Mouse (Mus musculus) embryonic facial prominence, embryonic 12.5 days (tissue): ENCODE results near the gene Hivep3. TPM values are rescaled to one million over a fixed set of nuclear protein-coding genes. Genes with fewer than 3 reads are reported as not detected.
A peak's percentile ranks its signal among the peaks of the same experiment; 100 is the strongest.

ENCODE experiments used
- ATAC-seq: fragments of 200-750 bp; cut with Nextera tagmentation; 2 replicates; pipeline ENCODE4 v1.8.0; 2017; ENCODE audit not compliant: insufficient number of reproducible peaks, insufficient read depth, low FRiP score, low TSS enrichment
- H3K27ac ChIP-seq: fragments of 300-500 bp; sonication (generic); 2 replicates; pipeline ENCODE4 v1.5.1; 2016; ENCODE audit warnings: mild to moderate bottlenecking
- H3K27me3 ChIP-seq: fragments of 300-500 bp; sonication (generic); 2 replicates; pipeline ENCODE4 v1.6.1; 2016; ENCODE audit warnings: mild to moderate bottlenecking, moderate library complexity
- H3K36me3 ChIP-seq: fragments of 300-500 bp; sonication (generic); 2 replicates; pipeline ENCODE4 v1.6.1; 2016; ENCODE audit warnings: mild to moderate bottlenecking
- H3K4me1 ChIP-seq: fragments of 300-500 bp; sonication (generic); 2 replicates; pipeline ENCODE4 v1.6.1; 2016
- H3K4me2 ChIP-seq: fragments of 300-500 bp; sonication (generic); replicated peaks from 2 replicates; pipeline ENCODE4 v1.6.1; 2016; ENCODE audit warnings: mild to moderate bottlenecking, moderate library complexity
- H3K4me3 ChIP-seq: fragments of 300-500 bp; sonication (generic); 2 replicates; pipeline ENCODE4 v1.5.1; 2016; ENCODE audit warnings: mild to moderate bottlenecking
- H3K9ac ChIP-seq: fragments of 300-500 bp; sonication (generic); 2 replicates; pipeline ENCODE4 v1.6.1; 2016; ENCODE audit warnings: mild to moderate bottlenecking, moderate library complexity
- H3K9me3 ChIP-seq: fragments of 300-500 bp; sonication (generic); 2 replicates; pipeline ENCODE4 v1.6.1; 2016; ENCODE audit warnings: mild to moderate bottlenecking, moderate library complexity
- WGBS: fragments of 180-500 bp; shearing (Covaris S2); methylation state at CpG from one replicate; pipeline ENCODE4 v1.1.7; 2016; 5-methylcytosine and 5-hydroxymethylcytosine counted together
- polyA plus RNA-seq: library from polyadenylated mRNA; unstranded; fragments of >200 nt; fragmentation: Nextera tagmentation; extraction: Ambion mirVana; gene quantifications from 2 replicates; pipeline ENCODE4 v1.2.1, GENCODE M21; 2016

The Hivep3 gene
- polyA plus RNA-seq, 1 experiment from 2014 or later: 3.2 TPM

GRCm38 (mm10) chr4:120115516-120115915 lies 381.9 kb downstream of the Hivep3 start:
- 83% methylated on average over 3 of the region's 3 CpGs for WGBS
- Histone ChIP-seq H3K4me3 (no peak overlapping the region), H3K9ac (no peak overlapping the region), H3K27ac (no peak overlapping the region), H3K27me3 (no peaks in the 10 kb centered on the region), H3K4me2 (no peak overlapping the region), H3K36me3 (no peaks in the 10 kb centered on the region), H3K4me1 (no peaks in the 10 kb centered on the region), H3K9me3 (no peaks in the 10 kb centered on the region)
- ATAC-seq: no peak

GRCm38 (mm10) chr4:120116312-120116711 lies 382.7 kb downstream of the Hivep3 start:
- Histone ChIP-seq H3K4me2 (no peak overlapping the region), H3K36me3 (no peaks in the 10 kb centered on the region), H3K9ac (no peak overlapping the region), H3K27ac (no peak overlapping the region), H3K27me3 (no peaks in the 10 kb centered on the region), H3K4me3 (no peak overlapping the region), H3K4me1 (no peaks in the 10 kb centered on the region), H3K9me3 (no peaks in the 10 kb centered on the region)
- 79% methylated on average over 1 of the region's 1 CpGs for WGBS
- no peak for ATAC-seq

GRCm38 (mm10) chr4:120120276-120120675 lies 386.7 kb downstream of the Hivep3 start:
- Histone ChIP-seq H3K4me1 (no peaks in the 10 kb centered on the region), H3K27me3 (no peaks in the 10 kb centered on the region), H3K36me3 (no peaks in the 10 kb centered on the region), H3K9ac (no peak overlapping the region), H3K9me3 (no peaks in the 10 kb centered on the region), H3K4me2 (no peak overlapping the region), H3K27ac (no peak overlapping the region), H3K4me3 (no peak overlapping the region)
- WGBS: 35% methylated on average over 8 of the region's 8 CpGs
- no peak for ATAC-seq

GRCm38 (mm10) chr4:120124656-120125055 lies 391.1 kb downstream of the Hivep3 start:
- Histone ChIP-seq H3K27ac (no peak overlapping the region), H3K9ac (no peak overlapping the region), H3K4me2 (no peak overlapping the region), H3K9me3 (no peaks in the 10 kb centered on the region), H3K4me3 (no peak overlapping the region), H3K4me1 (no peaks in the 10 kb centered on the region), H3K27me3 (no peaks in the 10 kb centered on the region), H3K36me3 (no peaks in the 10 kb centered on the region)
- ATAC-seq: no peak
- WGBS: 74% methylated on average over 6 of the region's 6 CpGs

GRCm38 (mm10) chr4:120126047-120126446 lies 392.5 kb downstream of the Hivep3 start:
- no peak overlapping the region for H3K4me3 ChIP-seq
- ATAC-seq: no peak
- no peak overlapping the region for H3K4me2 ChIP-seq
- WGBS: 82% methylated on average over 6 of the region's 6 CpGs
- H3K36me3 ChIP-seq: no peaks in the 10 kb centered on the region
- H3K9me3 ChIP-seq: no peaks in the 10 kb centered on the region
- no peak overlapping the region for H3K27ac ChIP-seq
- no peak overlapping the region for H3K9ac ChIP-seq
- no peaks in the 10 kb centered on the region for H3K4me1 ChIP-seq
- H3K27me3 ChIP-seq: no peaks in the 10 kb centered on the region

- WGBS: 83% methylated on average over 3 of the region's 3 CpGs
- H3K4me2 ChIP-seq: no peak overlapping the region
- no peak for ATAC-seq
- no peak overlapping the region for H3K4me3 ChIP-seq
- H3K4me1 ChIP-seq: no peaks in the 10 kb centered on the region
- H3K9me3 ChIP-seq: no peaks in the 10 kb centered on the region
- no peaks in the 10 kb centered on the region for H3K27me3 ChIP-seq
- H3K27ac ChIP-seq: no peak overlapping the region
- no peak overlapping the region for H3K9ac ChIP-seq
- no peaks in the 10 kb centered on the region for H3K36me3 ChIP-seq
Measured at GRCm38 (mm10) chr4:120127333-120127732, 393.7 kb downstream of the Hivep3 start.

- Histone ChIP-seq H3K27ac (no peak overlapping the region), H3K9me3 (no peaks in the 10 kb centered on the region), H3K36me3 (no peaks in the 10 kb centered on the region), H3K4me2 (no peak overlapping the region), H3K27me3 (no peaks in the 10 kb centered on the region), H3K4me3 (no peak overlapping the region), H3K4me1 (no peaks in the 10 kb centered on the region), H3K9ac (no peak overlapping the region)
- no peak for ATAC-seq
- WGBS: 76% methylated on average over 4 of the region's 4 CpGs
Measured at GRCm38 (mm10) chr4:120128033-120128432, 394.4 kb downstream of the Hivep3 start.

- Histone ChIP-seq H3K4me2 (no peak overlapping the region), H3K9me3 (no peaks in the 10 kb centered on the region), H3K4me3 (no peak overlapping the region), H3K27ac (no peak overlapping the region), H3K36me3 (no peaks in the 10 kb centered on the region), H3K27me3 (no peaks in the 10 kb centered on the region), H3K4me1 (no peaks in the 10 kb centered on the region), H3K9ac (no peak overlapping the region)
- 40% methylated on average over 4 of the region's 4 CpGs for WGBS
- peak; percentile 68; the same call in 1 of the 2 replicates for ATAC-seq
Measured at GRCm38 (mm10) chr4:120129233-120129885, 395.8 kb downstream of the Hivep3 start.

- WGBS: 24% methylated on average over 4 of the region's 4 CpGs
Measured at GRCm38 (mm10) chr4:120130926-120131325, 397.3 kb downstream of the Hivep3 start.

GRCm38 (mm10) chr4:120131441-120132220 lies 398.0 kb downstream of the Hivep3 start:
- Histone ChIP-seq H3K4me3 (no peak overlapping the region), H3K4me1 (no peaks in the 10 kb centered on the region), H3K27me3 (no peaks in the 10 kb centered on the region), H3K4me2 (no peak overlapping the region), H3K27ac (no peak overlapping the region), H3K9ac (no peak overlapping the region), H3K36me3 (no peaks in the 10 kb centered on the region), H3K9me3 (no peaks in the 10 kb centered on the region)
- no peak for ATAC-seq
- 77% methylated on average over 24 of the region's 24 CpGs for WGBS

More at GRCm38 (mm10) chr4:120130926-120131325, 397.3 kb downstream of the Hivep3 start:
- Histone ChIP-seq H3K36me3 (no peaks in the 10 kb centered on the region), H3K9ac (no peak overlapping the region), H3K27ac (no peak overlapping the region), H3K9me3 (no peaks in the 10 kb centered on the region), H3K27me3 (no peaks in the 10 kb centered on the region), H3K4me2 (no peak overlapping the region), H3K4me3 (no peak overlapping the region), H3K4me1 (no peaks in the 10 kb centered on the region)
- no peak for ATAC-seq

GRCm38 (mm10) chr4:120134223-120134622 lies 400.6 kb downstream of the Hivep3 start:
- 74% methylated on average over 6 of the region's 6 CpGs for WGBS
- no peaks in the 10 kb centered on the region for H3K4me1 ChIP-seq
- H3K27me3 ChIP-seq: no peaks in the 10 kb centered on the region
- H3K9ac ChIP-seq: no peak overlapping the region
- no peak overlapping the region for H3K4me2 ChIP-seq
- no peaks in the 10 kb centered on the region for H3K36me3 ChIP-seq
- H3K4me3 ChIP-seq: no peak overlapping the region
- no peaks in the 10 kb centered on the region for H3K9me3 ChIP-seq
- H3K27ac ChIP-seq: no peak overlapping the region
- no peak for ATAC-seq

GRCm38 (mm10) chr4:120141810-120142209 lies 408.2 kb downstream of the Hivep3 start:
- no peak overlapping the region for H3K4me2 ChIP-seq
- H3K36me3 ChIP-seq: no peaks in the 10 kb centered on the region
- H3K9me3 ChIP-seq: no peaks in the 10 kb centered on the region
- no peak overlapping the region for H3K4me3 ChIP-seq
- no peak overlapping the region for H3K9ac ChIP-seq
- H3K27me3 ChIP-seq: no peaks in the 10 kb centered on the region
- 63% methylated on average over 1 of the region's 1 CpGs for WGBS
- H3K27ac ChIP-seq: no peak overlapping the region
- no peaks in the 10 kb centered on the region for H3K4me1 ChIP-seq
- ATAC-seq: no peak
